Mouse (Mus musculus) thymus, postnatal 4 days (tissue): ENCODE data around the gene Dcp1b.
"Not testable (repeated sequence)": the region's sequence is repeated elsewhere in the genome, so short reads cannot be mapped to it uniquely, and the experiment has no call there.

Source experiments
- DNase-seq: peaks from one replicate; pipeline ENCODE4 v3.0.0; 2021

Dcp1b gene

DNA sequence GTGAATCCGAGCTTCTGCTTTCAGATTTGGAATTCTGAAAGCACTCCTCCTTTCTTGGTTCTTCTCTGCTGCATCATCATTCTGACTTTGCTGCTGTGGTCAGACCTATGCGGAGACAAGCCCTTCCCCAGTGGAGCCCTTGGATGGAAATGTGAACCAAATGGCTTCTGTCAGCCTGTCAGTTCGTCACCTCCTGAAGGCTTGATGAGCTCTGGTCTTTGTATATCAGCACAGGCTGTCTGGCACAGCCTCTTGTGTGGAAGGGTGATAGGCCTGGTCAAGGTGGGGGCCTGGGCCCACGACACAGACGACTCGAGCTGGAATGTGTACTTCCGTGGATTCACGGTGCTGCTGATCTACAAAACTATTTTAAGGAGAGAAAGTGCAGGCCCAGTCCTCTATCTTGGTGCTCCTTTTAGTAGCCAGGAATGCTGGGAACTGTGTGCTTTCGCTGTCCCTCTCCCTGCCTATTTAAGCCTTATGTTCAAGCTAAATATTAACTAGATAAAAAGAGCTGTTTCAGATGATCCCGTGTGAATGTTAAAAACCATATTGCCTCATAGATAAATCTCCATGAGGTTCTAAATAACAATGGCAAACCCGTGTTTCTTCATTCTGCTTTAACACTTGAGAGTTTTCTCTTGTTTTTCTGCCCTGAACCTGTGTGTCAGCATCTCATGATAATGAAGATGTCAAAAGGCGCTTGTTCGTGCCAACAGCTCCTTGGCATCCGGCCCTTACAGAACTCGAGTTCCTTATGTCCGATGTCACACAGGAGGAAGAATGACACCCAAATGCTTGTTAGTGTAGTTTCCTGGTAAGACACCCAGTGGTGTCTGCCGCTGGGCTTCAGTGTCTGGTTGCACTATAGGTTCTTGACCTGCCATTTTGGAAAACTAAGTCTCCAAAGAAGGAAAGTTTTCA lies 21.6 kb downstream of the Dcp1b start, which contains the start of gene Cacna1c:
Gene Cacna1c (minus strand): TSS at position 37 of the 924 bp plus-strand sequence.
- no peak for DNase-seq

- no peak for DNase-seq
These were observed 23.7 kb downstream of the Dcp1b start for GRCm38 (mm10) chr6:119198534-119199273.

- no peak for DNase-seq
These were observed 24.3 kb downstream of the Dcp1b start for GRCm38 (mm10) chr6:119199274-119199879.

DNA sequence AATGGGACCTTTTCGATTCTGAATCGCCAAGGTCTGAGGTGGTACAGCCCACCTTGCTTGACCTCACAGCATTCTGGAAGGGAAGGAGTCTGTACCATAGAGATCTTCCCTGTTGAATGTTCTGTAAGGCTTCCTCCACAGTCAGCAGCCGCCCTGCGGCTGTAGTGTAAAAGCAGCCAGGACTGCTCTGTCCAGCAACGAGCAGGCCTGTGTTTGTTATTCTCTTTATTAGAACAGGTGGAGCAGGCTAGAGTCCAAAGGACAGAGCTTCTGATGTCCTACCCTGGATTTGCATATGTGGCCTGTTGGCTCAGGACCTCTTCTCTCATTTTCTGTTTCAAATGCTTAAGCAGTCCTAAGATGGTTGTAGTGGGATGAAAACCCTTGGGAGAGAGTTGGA lies 25.3 kb downstream of the Dcp1b start:
- no peak for DNase-seq

DNA sequence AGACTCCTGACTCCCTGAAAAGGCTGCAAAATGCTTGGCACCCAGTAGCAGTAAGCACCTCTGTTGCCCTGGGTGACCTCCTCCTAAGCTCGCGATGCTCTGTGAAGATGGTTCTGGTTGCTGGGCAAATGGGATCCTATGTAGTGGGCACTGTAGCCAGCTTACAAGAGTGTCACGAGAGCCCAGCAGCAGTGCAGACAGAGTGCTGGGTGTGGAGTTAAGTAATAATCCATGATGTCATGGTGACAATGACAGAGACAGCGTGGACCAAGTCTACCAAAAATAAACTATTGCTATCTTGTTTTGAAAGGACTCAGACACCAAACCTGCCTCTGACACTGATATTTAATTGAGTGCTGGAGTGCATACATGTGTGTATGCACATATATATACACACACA lies 26.5 kb downstream of the Dcp1b start:
- DNase-seq = no peak

GRCm38 (mm10) chr6:119204286-119204685 lies 29.2 kb downstream of the Dcp1b start:
- DNase-seq = no peak

GRCm38 (mm10) chr6:119204915-119205314 lies 29.9 kb downstream of the Dcp1b start:
- DNase-seq = no peak

DNA sequence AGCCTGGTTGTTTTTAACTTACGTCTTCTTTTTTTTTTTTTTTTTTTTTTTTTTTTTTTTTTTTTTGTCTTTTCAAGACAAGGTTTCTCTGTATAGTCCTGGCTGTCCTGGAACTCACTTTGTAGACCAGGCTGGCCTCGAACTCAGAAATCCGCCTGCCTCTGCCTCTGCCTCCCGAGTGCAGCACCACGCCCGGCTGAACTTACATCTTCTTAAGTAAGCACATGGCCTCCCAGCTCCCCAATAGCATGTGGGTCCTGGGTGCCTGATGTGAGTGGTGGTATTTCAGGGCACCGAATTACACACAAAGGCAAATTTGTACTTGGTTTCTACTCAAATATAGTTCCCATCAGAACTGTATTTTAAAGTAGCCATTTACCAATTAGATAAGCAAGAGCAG lies 31.0 kb downstream of the Dcp1b start:
- DNase-seq = not testable (repeated sequence)

- DNase-seq = no peak
These were observed 38.3 kb downstream of the Dcp1b start for GRCm38 (mm10) chr6:119213375-119213774.

DNA sequence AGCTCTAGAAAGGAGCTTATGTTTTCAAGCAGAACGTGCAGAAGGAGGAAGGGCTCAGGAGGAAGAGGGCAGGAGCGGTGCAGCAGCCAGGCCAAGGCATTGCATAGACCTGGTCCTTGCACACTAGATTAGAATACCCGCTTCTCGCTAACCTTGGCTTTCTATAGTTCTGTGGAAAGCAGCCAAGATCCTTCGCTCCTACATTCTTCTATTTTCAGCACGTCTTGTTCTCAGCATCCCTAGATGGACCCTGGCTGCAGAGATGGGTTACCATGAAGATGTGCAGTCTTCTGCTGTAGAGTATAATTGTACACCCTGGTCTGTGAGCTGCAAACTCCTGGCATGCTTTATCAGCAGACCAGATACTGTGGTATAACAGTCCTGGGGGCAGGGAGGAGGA lies 39.1 kb downstream of the Dcp1b start:
- DNase-seq = peak; percentile 1

DNA sequence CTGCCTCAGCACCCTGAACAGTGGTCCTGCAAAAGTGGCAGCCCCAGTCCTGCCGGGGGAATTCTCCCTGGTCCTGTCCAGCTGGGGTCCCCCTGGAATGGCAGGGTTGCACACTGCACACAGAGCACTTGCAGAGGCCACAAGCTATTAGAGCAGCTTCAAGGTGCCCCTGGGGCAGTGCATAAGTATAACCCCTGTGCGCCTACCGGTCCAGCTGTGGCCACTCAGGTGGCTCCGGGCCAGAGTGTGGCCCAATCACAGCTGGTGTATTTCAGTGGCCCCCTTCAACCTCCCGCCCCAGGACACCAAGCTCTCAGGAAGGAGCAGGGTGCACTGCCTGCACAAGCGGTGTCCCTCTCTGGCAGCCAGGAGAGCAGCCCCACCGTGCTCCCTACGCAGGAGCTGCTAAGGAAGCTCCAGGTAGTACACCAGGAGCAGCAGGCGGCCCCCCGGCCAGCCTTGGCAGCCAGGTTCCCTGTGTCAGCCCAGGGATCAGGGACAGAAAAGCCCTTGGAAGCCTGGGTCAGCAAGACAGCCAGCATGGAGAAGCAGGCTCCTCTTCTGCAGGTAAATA lies 40.1 kb downstream of the Dcp1b start:
- DNase-seq = peak; percentile 6

- peak; percentile 4 for DNase-seq
These were observed 42.6 kb downstream of the Dcp1b start for GRCm38 (mm10) chr6:119217661-119218060.

GRCm38 (mm10) chr6:119218591-119218990 lies 43.5 kb downstream of the Dcp1b start:
- peak; percentile 4 for DNase-seq

DNA sequence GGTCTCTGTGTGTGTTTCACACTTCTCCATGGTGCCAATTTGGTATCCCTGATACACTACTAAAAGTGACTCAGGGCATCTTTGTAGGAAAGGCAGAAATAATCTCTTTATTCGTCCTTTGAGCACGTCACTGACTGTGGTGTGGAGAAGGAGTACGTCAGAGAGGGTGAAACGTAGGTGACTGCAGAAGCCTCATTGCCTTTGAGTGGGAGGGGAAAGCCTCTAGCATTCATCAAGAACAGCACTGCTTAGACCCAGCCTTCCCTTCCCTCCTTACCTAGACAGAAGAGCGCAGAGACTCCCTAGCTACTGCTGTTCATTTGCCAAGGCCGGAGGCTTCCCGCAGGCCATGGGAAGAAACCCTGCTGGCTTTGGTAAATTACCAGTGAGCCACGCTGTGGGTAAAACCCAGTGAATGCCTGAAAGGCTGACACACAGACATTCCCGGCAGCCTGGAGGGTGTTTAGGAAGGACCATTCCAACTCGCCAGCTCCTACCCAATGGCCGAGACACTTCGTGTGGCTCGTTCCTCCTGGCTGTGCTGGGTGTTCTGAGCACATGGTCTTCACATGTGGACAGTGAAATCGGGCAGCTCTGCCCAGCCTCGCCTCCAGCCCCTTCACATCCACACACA lies 44.3 kb downstream of the Dcp1b start:
- peak; percentile 7 for DNase-seq

- DNase-seq = peak; percentile 48
These were observed 45.2 kb downstream of the Dcp1b start for GRCm38 (mm10) chr6:119220297-119220696.

DNA sequence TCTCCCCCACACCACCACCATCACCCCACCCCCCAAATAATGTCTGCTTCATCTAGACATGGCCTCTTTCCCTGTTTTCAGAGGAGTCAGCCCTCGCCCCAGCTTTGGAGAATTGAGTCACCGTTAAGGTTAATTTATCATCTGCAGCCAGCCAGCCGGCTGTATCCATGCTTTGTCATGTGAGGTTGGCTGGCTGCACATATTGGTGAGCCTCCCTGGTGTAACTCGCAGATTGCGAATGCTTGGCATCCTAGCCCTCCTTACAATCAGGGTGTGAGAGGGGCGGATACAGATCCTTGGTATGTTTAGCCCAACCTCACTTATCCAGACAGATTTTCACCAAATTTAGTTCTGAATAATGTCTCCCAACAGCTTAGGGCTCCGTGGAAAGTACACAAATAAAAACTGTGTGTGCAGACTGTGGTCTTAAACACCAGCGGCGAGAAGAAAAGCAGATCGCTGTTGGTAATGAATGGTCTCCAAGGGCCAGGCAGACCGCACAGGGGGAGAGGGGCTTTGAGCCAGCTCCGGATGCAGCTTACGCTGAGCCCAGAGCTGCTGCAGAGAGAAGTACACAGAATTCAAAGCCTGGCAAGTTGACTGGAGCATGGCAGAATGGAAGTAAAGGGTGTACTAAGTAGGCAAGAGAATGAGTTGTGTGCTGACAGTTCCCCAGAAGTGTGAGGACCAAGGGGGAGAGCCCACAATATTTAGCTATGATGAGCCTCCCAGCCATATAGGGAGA lies 49.6 kb downstream of the Dcp1b start:
- no peak for DNase-seq

- DNase-seq = no peak
These were observed 50.2 kb downstream of the Dcp1b start for GRCm38 (mm10) chr6:119225226-119225625.

GRCm38 (mm10) chr6:119225731-119226130 lies 50.7 kb downstream of the Dcp1b start:
- no peak for DNase-seq

DNA sequence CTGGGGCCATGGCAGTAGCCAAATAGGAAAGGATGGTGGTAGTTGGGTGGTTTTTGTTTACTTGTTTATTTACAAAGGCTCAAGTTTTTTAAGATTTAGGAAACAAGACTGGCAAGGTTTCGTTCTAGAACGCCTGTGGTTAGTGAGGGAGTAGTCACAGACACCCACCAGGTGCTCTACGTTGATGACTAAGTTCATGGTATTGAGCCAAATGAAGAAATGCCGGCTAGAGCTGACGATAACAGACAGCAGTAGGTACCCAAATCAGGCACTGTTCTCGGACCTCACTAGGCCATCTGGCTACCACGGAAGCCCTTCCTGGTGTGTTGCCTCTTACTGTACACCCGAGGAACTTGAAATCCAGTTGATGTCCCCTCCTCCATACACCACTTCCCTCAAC lies 51.9 kb downstream of the Dcp1b start:
- DNase-seq = no peak

GRCm38 (mm10) chr6:119228861-119229603 lies 54.0 kb downstream of the Dcp1b start:
- no peak for DNase-seq

GRCm38 (mm10) chr6:119233066-119233465 lies 58.0 kb downstream of the Dcp1b start:
- DNase-seq = peak; percentile 39
